Mouse (Mus musculus): ENCODE measurements around the gene Gfy. TPM values are rescaled to one million over a fixed set of nuclear protein-coding genes. Genes with fewer than 3 reads are reported as not detected.

The Gfy gene
- polyA plus RNA-seq (2014; fragmentation: Nextera tagmentation; extraction: Ambion mirVana) = not detected in 2 replicates

GRCm38 (mm10) chr7:45179469-45179868, at the start of gene Gfy:
TSS of gene Gfy (minus strand) at chr7:45179569.
- 27% methylated on average over 7 of the region's 7 CpGs for WGBS
- no peak within 1 kb of the TSS for H3K4me2 ChIP-seq (replicated peaks; ENCODE audit: low read depth, low read length)
- H3K4me1 ChIP-seq (ENCODE audit: control insufficient read depth, insufficient read depth, low read length) = peaks cover 4% of the 10 kb centered on the region; the same call in 1 of the 2 replicates
- H3K9me3 ChIP-seq (ENCODE audit: control insufficient read depth, low read depth, low read length) = no peaks in the 10 kb centered on the region
- no peak within 1 kb of the TSS for H3K4me3 ChIP-seq (ENCODE audit: low read depth, low read length)
- ATAC-seq (ENCODE audit: insufficient number of reproducible peaks, insufficient read depth, low FRiP score, low read depth) = no peak
- H3K27ac ChIP-seq (ENCODE audit: low read length) = no peak within 1 kb of the TSS
- H3K9ac ChIP-seq (replicated peaks; ENCODE audit: low read depth, low read length) = no peak within 1 kb of the TSS
- H3K27me3 ChIP-seq (ENCODE audit: control insufficient read depth, insufficient read depth, low read length) = peaks cover 79% of the 10 kb centered on the region
- H3K36me3 ChIP-seq (ENCODE audit: control insufficient read depth, insufficient read depth, low read length) = no peaks in the 10 kb centered on the region

- no peak overlapping the region for H3K4me2 ChIP-seq (replicated peaks; ENCODE audit: low read depth, low read length)
- no peaks in the 10 kb centered on the region for H3K27me3 ChIP-seq (ENCODE audit: control insufficient read depth, insufficient read depth, low read length)
- no peak for ATAC-seq (ENCODE audit: insufficient number of reproducible peaks, insufficient read depth, low FRiP score, low read depth)
- H3K36me3 ChIP-seq (ENCODE audit: control insufficient read depth, insufficient read depth, low read length) = peaks cover 79% of the 10 kb centered on the region
- 93% methylated on average over 8 of the region's 8 CpGs for WGBS
- no peak overlapping the region for H3K4me3 ChIP-seq (ENCODE audit: low read depth, low read length)
- H3K9ac ChIP-seq (replicated peaks; ENCODE audit: low read depth, low read length) = no peak overlapping the region
- H3K9me3 ChIP-seq (ENCODE audit: control insufficient read depth, low read depth, low read length) = no peaks in the 10 kb centered on the region
- peaks cover 7% of the 10 kb centered on the region for H3K4me1 ChIP-seq (ENCODE audit: control insufficient read depth, insufficient read depth, low read length)
- H3K27ac ChIP-seq (ENCODE audit: low read length) = no peak overlapping the region
These were observed 49.7 kb upstream of the Gfy start for GRCm38 (mm10) chr7:45229046-45229445.

GRCm38 (mm10) chr7:45228548-45228947, 49.2 kb upstream of the Gfy start:
- no peaks in the 10 kb centered on the region for H3K27me3 ChIP-seq (ENCODE audit: control insufficient read depth, insufficient read depth, low read length)
- no peak overlapping the region for H3K9ac ChIP-seq (replicated peaks; ENCODE audit: low read depth, low read length)
- H3K27ac ChIP-seq (ENCODE audit: low read length) = no peak overlapping the region
- no peak overlapping the region for H3K4me2 ChIP-seq (replicated peaks; ENCODE audit: low read depth, low read length)
- no peaks in the 10 kb centered on the region for H3K9me3 ChIP-seq (ENCODE audit: control insufficient read depth, low read depth, low read length)
- 93% methylated on average over 18 of the region's 18 CpGs for WGBS
- H3K4me1 ChIP-seq (ENCODE audit: control insufficient read depth, insufficient read depth, low read length) = peaks cover 2% of the 10 kb centered on the region
- no peak overlapping the region for H3K4me3 ChIP-seq (ENCODE audit: low read depth, low read length)
- ATAC-seq (ENCODE audit: insufficient number of reproducible peaks, insufficient read depth, low FRiP score, low read depth) = no peak
- H3K36me3 ChIP-seq (ENCODE audit: control insufficient read depth, insufficient read depth, low read length) = peaks cover 81% of the 10 kb centered on the region

- Histone ChIP-seq H3K27me3 (ENCODE audit: control insufficient read depth, insufficient read depth, low read length) (no peaks in the 10 kb centered on the region), H3K4me2 (replicated peaks; ENCODE audit: low read depth, low read length) (no peak overlapping the region), H3K4me1 (ENCODE audit: control insufficient read depth, insufficient read depth, low read length) (no peaks in the 10 kb centered on the region), H3K36me3 (ENCODE audit: control insufficient read depth, insufficient read depth, low read length) (peaks cover 79% of the 10 kb centered on the region), H3K27ac (ENCODE audit: low read length) (no peak overlapping the region), H3K9me3 (ENCODE audit: control insufficient read depth, low read depth, low read length) (no peaks in the 10 kb centered on the region), H3K4me3 (ENCODE audit: low read depth, low read length) (no peak overlapping the region), H3K9ac (replicated peaks; ENCODE audit: low read depth, low read length) (no peak overlapping the region)
- WGBS = 98% methylated on average over 5 of the region's 5 CpGs
- ATAC-seq (ENCODE audit: insufficient number of reproducible peaks, insufficient read depth, low FRiP score, low read depth) = no peak
These were observed 47.1 kb upstream of the Gfy start for GRCm38 (mm10) chr7:45226421-45226820.

GRCm38 (mm10) chr7:45224826-45225225, 45.5 kb upstream of the Gfy start:
- no peak overlapping the region for H3K4me2 ChIP-seq (replicated peaks; ENCODE audit: low read depth, low read length)
- H3K9me3 ChIP-seq (ENCODE audit: control insufficient read depth, low read depth, low read length) = no peaks in the 10 kb centered on the region
- no peak overlapping the region for H3K27ac ChIP-seq (ENCODE audit: low read length)
- no peaks in the 10 kb centered on the region for H3K27me3 ChIP-seq (ENCODE audit: control insufficient read depth, insufficient read depth, low read length)
- H3K4me1 ChIP-seq (ENCODE audit: control insufficient read depth, insufficient read depth, low read length) = no peaks in the 10 kb centered on the region
- peaks cover 86% of the 10 kb centered on the region for H3K36me3 ChIP-seq (ENCODE audit: control insufficient read depth, insufficient read depth, low read length)
- H3K4me3 ChIP-seq (ENCODE audit: low read depth, low read length) = no peak overlapping the region
- no peak for ATAC-seq (ENCODE audit: insufficient number of reproducible peaks, insufficient read depth, low FRiP score, low read depth)
- H3K9ac ChIP-seq (replicated peaks; ENCODE audit: low read depth, low read length) = no peak overlapping the region
- 92% methylated on average over 7 of the region's 7 CpGs for WGBS

GRCm38 (mm10) chr7:45221680-45222079, 42.3 kb upstream of the Gfy start:
- Histone ChIP-seq H3K36me3 (ENCODE audit: control insufficient read depth, insufficient read depth, low read length) (peaks cover 84% of the 10 kb centered on the region), H3K9me3 (ENCODE audit: control insufficient read depth, low read depth, low read length) (no peaks in the 10 kb centered on the region), H3K27me3 (ENCODE audit: control insufficient read depth, insufficient read depth, low read length) (no peaks in the 10 kb centered on the region), H3K9ac (replicated peaks; ENCODE audit: low read depth, low read length) (no peak overlapping the region), H3K27ac (ENCODE audit: low read length) (no peak overlapping the region), H3K4me3 (ENCODE audit: low read depth, low read length) (no peak overlapping the region), H3K4me2 (replicated peaks; ENCODE audit: low read depth, low read length) (no peak overlapping the region), H3K4me1 (ENCODE audit: control insufficient read depth, insufficient read depth, low read length) (peaks cover 12% of the 10 kb centered on the region)
- 68% methylated on average over 2 of the region's 2 CpGs for WGBS
- no peak for ATAC-seq (ENCODE audit: insufficient number of reproducible peaks, insufficient read depth, low FRiP score, low read depth)

GRCm38 (mm10) chr7:45216442-45217183, 37.2 kb upstream of the Gfy start:
- Histone ChIP-seq H3K4me2 (replicated peaks; ENCODE audit: low read depth, low read length) (peak overlapping the region; percentile 97), H3K9me3 (ENCODE audit: control insufficient read depth, low read depth, low read length) (no peaks in the 10 kb centered on the region), H3K27me3 (ENCODE audit: control insufficient read depth, insufficient read depth, low read length) (no peaks in the 10 kb centered on the region), H3K9ac (replicated peaks; ENCODE audit: low read depth, low read length) (peak overlapping the region; percentile 95), H3K36me3 (ENCODE audit: control insufficient read depth, insufficient read depth, low read length) (peaks cover 42% of the 10 kb centered on the region), H3K4me1 (ENCODE audit: control insufficient read depth, insufficient read depth, low read length) (peaks cover 20% of the 10 kb centered on the region), H3K27ac (ENCODE audit: low read length) (peak overlapping the region; percentile 89), H3K4me3 (ENCODE audit: low read depth, low read length) (peak overlapping the region; percentile 71)
- WGBS = 1% methylated on average over 13 of the region's 13 CpGs
- peak; percentile 76 for ATAC-seq (ENCODE audit: insufficient number of reproducible peaks, insufficient read depth, low FRiP score, low read depth)

GRCm38 (mm10) chr7:45215673-45216441, 36.5 kb upstream of the Gfy start, which contains the start of gene Tead2:
TSS of gene Tead2 (plus strand) at chr7:45215753.
- peak within 1 kb of the TSS; percentile 95 for H3K9ac ChIP-seq (replicated peaks; ENCODE audit: low read depth, low read length)
- under 1% methylated on average over 55 of the region's 55 CpGs for WGBS
- peaks cover 23% of the 10 kb centered on the region for H3K4me1 ChIP-seq (ENCODE audit: control insufficient read depth, insufficient read depth, low read length)
- no peaks in the 10 kb centered on the region for H3K9me3 ChIP-seq (ENCODE audit: control insufficient read depth, low read depth, low read length)
- H3K4me3 ChIP-seq (ENCODE audit: low read depth, low read length) = peak within 1 kb of the TSS; percentile 71
- H3K27me3 ChIP-seq (ENCODE audit: control insufficient read depth, insufficient read depth, low read length) = no peaks in the 10 kb centered on the region
- H3K27ac ChIP-seq (ENCODE audit: low read length) = peak within 1 kb of the TSS; percentile 89
- ATAC-seq (ENCODE audit: insufficient number of reproducible peaks, insufficient read depth, low FRiP score, low read depth) = peak; percentile 46
- H3K36me3 ChIP-seq (ENCODE audit: control insufficient read depth, insufficient read depth, low read length) = peaks cover 36% of the 10 kb centered on the region
- H3K4me2 ChIP-seq (replicated peaks; ENCODE audit: low read depth, low read length) = peak within 1 kb of the TSS; percentile 97

Measured in stomach, embryonic 14.5 days (tissue).